Mouse (Mus musculus): Measurements from ENCODE around the gene Gm49396. TPM values are rescaled to one million over a fixed set of nuclear protein-coding genes. Genes with fewer than 3 reads are reported as not detected.

Gene Gm49396
- total RNA-seq (2023), result 23.5 TPM

DNA sequence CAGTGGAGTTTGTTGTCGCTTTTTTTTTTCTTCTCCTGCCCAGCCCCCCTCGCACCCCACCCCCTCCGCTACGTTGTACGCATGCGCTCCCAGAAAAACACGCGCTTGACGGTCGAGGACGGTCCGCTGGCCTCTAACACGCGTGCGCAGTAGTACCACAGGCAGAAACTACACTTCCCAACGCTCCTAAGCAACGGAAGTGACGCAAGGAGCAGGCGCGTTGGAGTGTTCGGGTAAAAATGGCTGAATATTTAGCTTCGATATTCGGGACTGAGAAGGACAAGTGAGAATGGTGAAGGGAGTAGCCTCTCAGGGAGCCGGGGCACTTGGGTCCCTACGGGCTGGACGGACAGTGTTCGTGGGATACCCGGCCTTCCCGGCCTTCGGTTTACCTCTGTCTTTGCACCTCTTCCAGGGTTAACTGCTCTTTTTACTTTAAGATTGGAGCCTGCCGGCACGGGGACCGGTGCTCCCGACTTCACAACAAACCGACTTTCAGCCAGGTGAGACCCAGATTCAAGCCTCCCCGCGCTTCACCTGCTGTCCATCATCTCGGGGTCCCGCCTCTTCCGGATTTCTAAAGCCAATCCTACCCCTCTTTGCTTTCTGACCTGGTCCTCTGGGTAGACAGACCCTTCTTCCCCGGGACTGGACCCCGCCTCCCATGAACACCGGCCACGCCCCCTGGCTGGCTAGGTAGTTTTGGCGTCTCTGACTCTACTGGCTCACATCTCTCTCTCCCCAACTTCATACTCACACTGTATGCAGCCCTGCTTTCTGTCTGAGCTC is at the start of gene Gm49396, which contains the start of the genes U2af1l4 and Psenen:
Gene Gm49396 (plus strand): TSS at position 228 of the 789 bp plus-strand sequence.
Gene U2af1l4 (plus strand): TSS at position 185 of the 789 bp plus-strand sequence.
Gene Psenen (minus strand): TSS at position 511 of the 789 bp plus-strand sequence.

DNA sequence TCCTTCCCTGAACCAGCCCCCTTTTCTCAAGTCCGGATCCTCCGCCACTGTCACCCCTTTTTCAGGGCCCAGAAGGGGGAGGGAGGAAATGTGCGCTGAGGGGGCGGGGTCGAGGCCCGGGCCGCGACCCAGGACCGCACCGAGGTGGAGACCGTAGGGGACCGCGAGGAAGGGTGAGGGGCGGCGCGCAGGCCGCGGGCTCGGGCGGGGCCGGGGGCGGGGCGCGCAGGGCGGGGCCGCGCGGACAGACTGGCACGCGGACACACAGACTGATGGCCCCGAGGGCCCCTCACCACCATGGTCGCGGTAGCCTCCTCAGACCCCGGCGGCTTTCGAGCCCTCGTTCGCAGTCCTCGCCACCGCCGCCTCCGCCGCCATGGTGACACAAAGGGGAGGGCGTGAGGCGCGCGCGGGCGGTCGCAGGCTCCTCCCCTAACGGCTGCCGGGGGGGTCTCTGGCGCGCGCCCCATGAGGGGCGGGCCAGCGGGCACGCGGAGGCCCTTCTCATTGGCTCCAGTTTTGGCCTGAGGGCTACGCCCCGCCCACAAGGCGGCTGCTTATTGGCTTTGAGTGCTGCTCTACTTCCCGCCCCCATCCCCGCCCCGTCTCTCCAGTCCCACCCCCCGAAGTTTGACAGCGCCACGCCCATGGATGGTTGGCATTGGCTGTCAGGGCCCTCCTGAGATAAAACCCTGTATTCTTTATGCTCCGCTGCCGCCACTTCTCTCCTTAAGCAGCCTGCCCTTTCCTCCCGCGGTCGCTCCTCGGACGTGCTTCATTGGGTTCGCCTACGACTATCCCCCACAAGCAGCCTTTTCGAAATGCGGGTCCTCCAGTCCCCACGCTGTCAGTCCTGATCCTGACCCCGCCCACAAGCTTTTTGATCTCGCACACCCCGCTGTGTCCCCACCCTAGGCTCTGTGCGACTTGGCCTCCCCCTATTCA is 28.2 kb upstream of the Gm49396 start, which contains the start of gene Arhgap33:
Gene Arhgap33 (minus strand): TSS at position 428 of the 945 bp plus-strand sequence.

DNA sequence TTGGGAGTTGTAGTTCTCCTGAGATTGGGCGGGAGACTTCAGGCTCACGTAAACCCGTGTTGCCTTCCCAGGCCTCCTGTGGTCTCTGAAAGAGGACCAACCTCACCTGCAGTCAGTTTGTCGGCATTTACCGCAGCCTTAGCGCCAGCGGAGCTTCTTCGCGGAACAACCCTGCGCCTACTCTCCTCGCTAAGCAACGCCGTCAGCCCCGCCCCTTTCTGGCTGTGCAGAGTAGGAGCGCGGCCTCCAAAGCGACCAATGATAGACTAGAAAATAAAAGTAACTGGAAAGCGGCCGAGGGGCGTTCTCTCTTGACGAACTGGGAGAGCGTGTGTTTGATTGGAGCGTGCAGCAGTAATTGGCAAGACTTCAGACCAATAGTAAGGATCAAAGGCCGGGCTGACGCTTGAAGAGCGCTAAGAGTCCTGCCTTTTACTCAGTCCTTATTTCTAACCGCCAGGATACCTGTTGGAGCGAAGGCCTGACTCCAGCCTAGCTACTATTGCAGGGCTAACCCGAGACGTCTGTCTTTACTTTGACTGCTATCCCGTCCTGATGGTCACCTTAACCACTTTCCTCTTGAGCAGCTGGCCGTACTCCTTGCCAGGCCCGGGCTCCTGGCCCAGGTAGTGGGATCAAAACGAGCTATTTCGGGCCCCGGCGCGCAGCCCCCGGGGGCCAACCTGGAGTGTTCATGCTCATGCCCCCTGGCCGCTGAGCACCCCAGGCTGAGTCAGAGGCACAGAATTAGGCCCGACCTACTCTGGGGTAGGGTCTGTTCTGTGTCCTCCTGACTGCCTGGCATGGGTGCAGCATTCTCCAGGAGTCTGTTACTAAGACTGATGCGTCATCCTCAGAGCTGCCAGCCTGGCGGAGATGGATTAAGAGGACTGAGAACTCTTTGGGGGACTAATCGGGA is 10.8 kb upstream of the Gm49396 start, which contains the start of the genes Hspb6 and Proser3:
Gene Hspb6 (plus strand): TSS at position 77 of the 919 bp plus-strand sequence.
Gene Proser3 (minus strand): TSS at position 198 of the 919 bp plus-strand sequence.

DNA sequence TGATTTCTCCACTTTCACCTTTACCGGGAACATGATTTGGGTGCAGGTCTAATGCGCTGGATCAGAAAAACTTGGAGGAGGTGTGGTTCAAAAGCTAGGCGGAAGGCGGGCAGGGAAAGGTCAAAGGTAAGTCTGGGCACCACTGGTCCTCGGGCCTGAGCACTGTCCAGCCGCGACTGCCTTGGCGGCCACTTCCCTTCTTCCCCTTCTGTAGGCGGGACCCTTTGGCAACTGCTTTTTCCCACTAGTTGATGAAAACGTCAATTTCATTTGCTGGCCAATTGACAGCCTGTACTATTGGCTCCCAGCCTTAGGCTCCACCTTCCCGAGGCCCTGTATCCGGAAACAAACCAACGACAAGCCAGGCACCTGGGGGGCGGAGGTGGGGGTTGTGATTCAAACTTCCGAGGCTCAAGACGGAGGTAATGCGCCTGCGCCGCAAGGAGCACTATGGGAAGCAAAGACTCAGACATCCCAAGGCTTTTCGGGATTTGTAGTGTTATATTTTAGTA is 3.6 kb upstream of the Gm49396 start, which contains the start of gene Lin37:
Gene Lin37 (minus strand): TSS at position 396 of the 512 bp plus-strand sequence.

DNA sequence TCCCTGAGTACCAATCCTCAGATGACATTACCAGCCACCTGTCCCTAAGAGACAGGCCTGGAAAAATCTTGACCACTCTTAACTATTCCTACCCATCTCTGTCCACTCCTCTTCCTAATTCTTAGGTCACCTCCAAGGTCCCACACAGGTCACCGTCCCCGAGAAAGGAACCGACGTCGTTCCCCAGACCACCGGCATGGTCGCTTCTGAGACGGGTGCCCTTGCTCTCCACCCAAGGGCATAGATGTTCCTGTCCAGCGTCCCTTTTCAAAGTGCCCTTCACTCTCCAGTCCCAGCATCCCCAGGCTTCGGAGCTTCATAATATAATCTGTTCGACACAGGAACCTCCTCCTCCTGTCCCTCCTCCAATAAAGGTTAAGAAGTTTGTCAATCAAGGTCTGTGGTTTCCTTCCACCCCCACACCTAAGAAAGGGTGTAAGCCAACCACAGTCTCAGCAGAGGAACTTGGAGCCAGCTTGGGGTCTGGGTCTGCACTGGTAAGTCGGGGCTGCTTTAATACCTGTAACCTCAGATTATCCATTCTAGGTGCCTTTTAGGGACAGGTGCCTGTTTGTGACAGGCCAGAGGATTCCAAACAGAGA is 1.9 kb downstream of the Gm49396 start, which contains the start of gene Igflr1:
Gene Igflr1 (plus strand): TSS at position 458 of the 602 bp plus-strand sequence.

DNA sequence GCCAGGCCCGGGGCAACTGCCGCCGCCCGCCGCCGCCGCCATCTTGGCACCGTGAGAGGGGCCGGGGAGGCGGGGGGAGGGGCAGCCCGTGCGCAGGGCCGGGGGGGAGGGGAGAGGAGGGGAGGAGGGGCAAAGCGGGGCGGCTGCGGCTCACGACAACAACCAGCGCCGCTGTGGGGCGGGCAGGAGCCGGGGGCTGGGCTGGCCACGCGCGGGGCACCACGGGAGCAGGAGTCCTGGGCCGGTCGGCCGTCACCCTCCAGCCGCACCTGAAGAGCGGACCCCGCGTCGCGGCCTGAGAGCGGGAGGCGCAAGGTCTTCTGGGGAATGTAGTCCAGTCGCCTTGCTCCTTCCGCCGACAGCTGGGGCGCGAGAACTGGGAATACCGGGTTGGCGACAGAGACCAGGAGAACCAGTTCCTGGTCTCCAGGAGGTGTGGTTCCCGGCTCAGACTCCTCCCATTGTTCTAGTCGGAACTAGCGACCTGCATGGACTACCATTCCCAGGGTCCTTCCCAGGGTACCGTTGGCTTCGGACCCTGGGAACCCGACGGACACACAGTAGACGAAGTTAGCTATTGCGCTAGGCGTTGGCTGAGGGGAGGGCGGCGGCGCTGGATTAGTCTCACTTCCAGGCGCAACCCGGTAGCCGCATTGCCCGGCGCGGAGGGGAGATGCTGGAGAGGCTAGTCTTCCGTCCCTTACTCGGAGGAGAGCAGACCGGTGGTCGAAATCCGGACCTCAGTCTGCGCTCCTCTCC is 25.7 kb downstream of the Gm49396 start, which contains the start of gene Kmt2b:
Gene Kmt2b (minus strand): TSS at position 51 of the 759 bp plus-strand sequence.

DNA sequence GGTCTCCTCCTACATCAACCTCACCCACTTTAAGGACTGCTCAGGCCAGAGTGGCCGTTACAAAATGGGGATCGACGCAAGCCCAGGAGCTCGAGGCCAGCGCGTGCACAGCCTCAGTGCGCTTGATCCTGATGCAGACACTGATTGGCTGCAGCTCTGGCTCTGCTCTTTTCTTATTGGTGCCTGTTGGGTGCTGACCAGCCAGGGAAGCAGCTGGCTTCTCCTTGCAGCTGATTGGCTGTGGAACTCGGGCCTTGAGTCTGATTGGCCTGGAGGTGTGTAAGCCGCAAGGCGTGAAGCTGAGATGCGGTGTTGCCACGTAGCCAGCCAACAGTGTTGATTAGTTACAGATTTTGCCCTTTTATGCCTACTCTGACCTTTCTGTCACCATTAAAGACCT is 35.6 kb downstream of the Gm49396 start, which contains the start of gene Zbtb32:
Gene Zbtb32 (minus strand): TSS at position 124 of the 400 bp plus-strand sequence.

DNA sequence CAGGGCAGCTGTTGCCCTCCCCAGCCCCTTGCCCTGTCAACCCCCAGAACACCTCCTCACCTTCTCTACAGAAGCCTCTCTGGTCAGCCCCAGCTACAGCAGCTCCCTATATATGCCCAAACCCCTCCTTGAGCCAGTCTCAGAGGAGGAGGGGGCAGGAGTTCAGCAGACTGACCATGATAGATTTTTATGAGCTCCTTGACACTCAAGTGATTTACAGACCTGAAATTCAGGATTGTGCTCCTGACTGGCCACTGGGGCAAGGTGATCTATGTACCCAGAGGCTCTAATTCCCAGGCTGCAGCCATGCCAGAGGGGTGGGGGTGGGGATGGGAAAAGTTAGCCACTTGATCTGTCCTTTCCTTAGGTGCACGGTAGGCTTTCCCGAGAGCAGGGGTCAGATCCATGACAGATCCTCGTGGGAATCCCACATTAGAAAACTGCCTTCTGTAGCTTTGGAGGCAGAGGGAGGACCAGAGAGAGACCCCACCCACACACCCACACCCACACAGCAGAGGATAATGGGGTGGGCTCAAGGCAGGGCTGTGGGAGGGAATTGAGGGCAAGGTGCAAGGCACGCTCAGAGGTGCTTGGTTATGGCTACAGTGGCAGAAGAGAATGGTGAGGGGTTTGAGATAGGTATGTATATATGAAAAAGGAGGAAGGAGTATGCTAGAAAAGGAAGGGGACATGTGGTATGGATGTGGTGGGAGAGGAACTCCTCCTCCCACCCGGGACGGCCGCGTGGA is 49.7 kb downstream of the Gm49396 start, which contains the start of gene Upk1a:
Gene Upk1a (minus strand): TSS at position 194 of the 749 bp plus-strand sequence.

Other genes starting within 250 kb of the Gm49396 start
- 5.9 TPM for gene Syne4, start 248.5 kb upstream of the Gm49396 start, total RNA-seq (2023)
- gene E130208F15Rik, start 241.6 kb upstream of the Gm49396 start, total RNA-seq (2023), result 9.7 TPM
- gene Sdhaf1, start 239.4 kb upstream of the Gm49396 start, total RNA-seq (2023), result 14.8 TPM
- not detected for gene Lrfn3, start 200.6 kb upstream of the Gm49396 start, total RNA-seq (2023)
- gene Tyrobp, start 149.6 kb upstream of the Gm49396 start, total RNA-seq (2023), result 23.3 TPM
- 153 TPM for gene Hcst, start 143.5 kb upstream of the Gm49396 start, total RNA-seq (2023)
- 70.8 TPM for gene Nfkbid, start 141.6 kb upstream of the Gm49396 start, total RNA-seq (2023)
- 2.9 TPM for gene Aplp1, start 117.8 kb upstream of the Gm49396 start, total RNA-seq (2023)
- not detected for gene Kirrel2, start 105.7 kb upstream of the Gm49396 start, total RNA-seq (2023)
- gene Nphs1, start 105.0 kb upstream of the Gm49396 start, total RNA-seq (2023), result not detected
- not detected for gene Prodh2, start 69.7 kb upstream of the Gm49396 start, total RNA-seq (2023)
- gene Arhgap33, start 28.3 kb upstream of the Gm49396 start, total RNA-seq (2023), result 4.6 TPM
- gene Hspb6, start 11.2 kb upstream of the Gm49396 start, total RNA-seq (2023), result 3.4 TPM
- gene Proser3, start 11.0 kb upstream of the Gm49396 start, total RNA-seq (2023), result 13.1 TPM
- 46.5 TPM for gene Lin37, start 3.5 kb upstream of the Gm49396 start, total RNA-seq (2023)
- gene U2af1l4, start within 50 bp of the Gm49396 start, total RNA-seq (2023), result 83.1 TPM
- 116 TPM for gene Psenen, start 283 bp downstream of the Gm49396 start, total RNA-seq (2023)
- gene Igflr1, start 2.1 kb downstream of the Gm49396 start, total RNA-seq (2023), result 54.7 TPM
- 115 TPM for gene Kmt2b, start 25.4 kb downstream of the Gm49396 start, total RNA-seq (2023)
- 0.59 TPM for gene Zbtb32, start 35.6 kb downstream of the Gm49396 start, total RNA-seq (2023)
- 0.68 TPM for gene Upk1a, start 49.5 kb downstream of the Gm49396 start, total RNA-seq (2023)
- 196 TPM for gene Cox6b1, start 62.8 kb downstream of the Gm49396 start, total RNA-seq (2023)
- gene Etv2, start 72.5 kb downstream of the Gm49396 start, total RNA-seq (2023), result not detected
- gene Rbm42, start 87.0 kb downstream of the Gm49396 start, total RNA-seq (2023), result 105 TPM
- gene Haus5, start 101.7 kb downstream of the Gm49396 start, total RNA-seq (2023), result 22.8 TPM
- gene Pmis2, start 108.3 kb downstream of the Gm49396 start, total RNA-seq (2023), result not detected
- gene 2200002J24Rik, start 135.6 kb downstream of the Gm49396 start, total RNA-seq (2023), result not detected
- not detected for gene Atp4a, start 148.9 kb downstream of the Gm49396 start, total RNA-seq (2023)
- 41.1 TPM for gene Tmem147, start 166.2 kb downstream of the Gm49396 start, total RNA-seq (2023)
- gene Gapdhs, start 180.3 kb downstream of the Gm49396 start, total RNA-seq (2023), result not detected
- gene Sbsn, start 188.1 kb downstream of the Gm49396 start, total RNA-seq (2023), result 4.5 TPM
- not detected for gene Dmkn, start 200.4 kb downstream of the Gm49396 start, total RNA-seq (2023)
- gene Krtdap, start 224.6 kb downstream of the Gm49396 start, total RNA-seq (2023), result not detected

Data from CD4-positive naive resting alpha-beta T cell, adult 57 days (primary cell).